Mouse (Mus musculus) intestine, embryonic 15.5 days (tissue): ENCODE results near the gene Sptssa. TPM values are rescaled to one million over a fixed set of nuclear protein-coding genes. Genes with fewer than 3 reads are reported as not detected.

ENCODE experiments used
- ATAC-seq: fragments of 200-750 bp; cut with Nextera tagmentation; 2 replicates; pipeline ENCODE4 v1.8.0; 2017; ENCODE audit warnings: moderate TSS enrichment, moderate library complexity
- H3K27ac ChIP-seq: fragments of 300-500 bp; sonication (generic); 2 replicates; pipeline ENCODE4 v1.5.1; 2015; ENCODE audit warnings: mild to moderate bottlenecking, inconsistent platforms
- H3K27me3 ChIP-seq: fragments of 300-500 bp; sonication (generic); replicated peaks from 2 replicates; pipeline ENCODE4 v1.6.1; 2015; ENCODE audit warnings: inconsistent platforms
- H3K36me3 ChIP-seq: fragments of 300-500 bp; sonication (generic); 2 replicates; pipeline ENCODE4 v1.6.1; 2015; ENCODE audit warnings: inconsistent platforms
- H3K4me1 ChIP-seq: fragments of 300-500 bp; sonication (generic); replicated peaks from 2 replicates; pipeline ENCODE4 v1.6.1; 2015; ENCODE audit warnings: inconsistent platforms
- H3K4me2 ChIP-seq: fragments of 300-500 bp; sonication (generic); replicated peaks from 2 replicates; pipeline ENCODE4 v1.6.1; 2015; ENCODE audit warnings: mild to moderate bottlenecking, inconsistent platforms
- H3K4me3 ChIP-seq: fragments of 300-500 bp; sonication (generic); replicated peaks from 2 replicates; pipeline ENCODE4 v1.5.1; 2015; ENCODE audit warnings: inconsistent platforms
- H3K9ac ChIP-seq: fragments of 300-500 bp; sonication (generic); 2 replicates; pipeline ENCODE4 v1.6.1; 2015; ENCODE audit warnings: inconsistent platforms
- H3K9me3 ChIP-seq: fragments of 300-500 bp; sonication (generic); 2 replicates; pipeline ENCODE4 v1.6.1; 2016; ENCODE audit warnings: inconsistent platforms
- WGBS: fragments of 180-500 bp; shearing (Covaris S2); methylation state at CpG from one replicate; pipeline ENCODE4 v1.1.7; 2015; 5-methylcytosine and 5-hydroxymethylcytosine counted together
- microRNA counts: library from miRNA; unstranded; fragments of <30 nt; microRNA quantifications from one replicate; lab custom pipeline; 2016
- polyA plus RNA-seq: library from polyadenylated mRNA; unstranded; fragments of >200 nt; fragmentation: Nextera tagmentation; extraction: Ambion mirVana; gene quantifications from 2 replicates; pipeline ENCODE4 v1.2.1, GENCODE M21; 2015

Sptssa gene
- polyA plus RNA-seq, 1 experiment from 2014 or later, result 233 TPM

DNA sequence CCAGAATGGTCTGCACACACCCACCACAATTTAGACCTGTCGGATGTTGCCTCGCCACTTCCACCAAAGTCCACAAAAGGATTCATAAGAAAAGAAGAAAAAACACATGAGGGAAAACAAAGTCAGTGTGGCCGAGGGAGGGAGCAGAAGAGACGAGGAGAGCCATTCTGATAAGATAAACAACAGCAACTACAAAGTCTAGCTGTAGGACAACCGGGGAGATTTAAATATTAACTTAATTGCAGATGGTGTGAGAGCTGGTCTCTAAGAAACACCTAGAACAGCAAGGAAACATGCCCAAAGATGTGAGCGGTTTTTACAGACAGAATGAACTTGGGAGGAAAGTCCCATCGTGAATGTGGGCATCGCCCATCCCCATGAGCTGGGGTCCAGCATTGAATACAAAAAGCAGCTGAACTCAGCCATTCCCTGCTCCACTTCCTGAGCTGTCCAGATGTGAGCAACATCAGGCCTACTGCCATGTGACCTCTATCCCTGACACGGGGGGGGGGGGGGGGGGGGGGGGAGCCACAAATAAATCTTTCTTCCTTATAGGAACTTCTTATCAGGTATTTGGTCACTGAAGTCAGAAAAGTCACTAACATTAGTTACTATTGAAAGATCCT is 52.7 kb downstream of the Sptssa start:
- H3K36me3 ChIP-seq, result no peaks in the 10 kb centered on the region
- 55% methylated on average over 9 of the region's 9 CpGs for WGBS
- H3K4me2 ChIP-seq, result no peak overlapping the region
- no peak overlapping the region for H3K4me3 ChIP-seq
- H3K9me3 ChIP-seq, result no peaks in the 10 kb centered on the region
- H3K27me3 ChIP-seq, result no peaks in the 10 kb centered on the region
- no peak overlapping the region for H3K9ac ChIP-seq
- peak; percentile 66 for ATAC-seq
- H3K4me1 ChIP-seq, result no peaks in the 10 kb centered on the region
- H3K27ac ChIP-seq, result no peak overlapping the region

- no peak for ATAC-seq
- WGBS, result 89% methylated on average over 4 of the region's 4 CpGs
- Histone ChIP-seq H3K9me3 (no peaks in the 10 kb centered on the region), H3K4me1 (no peaks in the 10 kb centered on the region), H3K9ac (no peak overlapping the region), H3K27me3 (no peaks in the 10 kb centered on the region), H3K36me3 (no peaks in the 10 kb centered on the region), H3K4me2 (no peak overlapping the region), H3K27ac (no peak overlapping the region), H3K4me3 (no peak overlapping the region)
These were observed 55.9 kb downstream of the Sptssa start for GRCm38 (mm10) chr12:54600482-54600881.

- 92% methylated on average over 3 of the region's 3 CpGs for WGBS
These were observed 58.0 kb downstream of the Sptssa start for GRCm38 (mm10) chr12:54598358-54598757.

GRCm38 (mm10) chr12:54596715-54597114 is 59.7 kb downstream of the Sptssa start:
- no peak overlapping the region for H3K4me3 ChIP-seq
- no peaks in the 10 kb centered on the region for H3K27me3 ChIP-seq
- no peak overlapping the region for H3K9ac ChIP-seq
- no peak overlapping the region for H3K4me2 ChIP-seq
- WGBS, result 77% methylated on average over 4 of the region's 4 CpGs
- H3K4me1 ChIP-seq, result no peaks in the 10 kb centered on the region
- ATAC-seq, result no peak
- no peak overlapping the region for H3K27ac ChIP-seq
- no peaks in the 10 kb centered on the region for H3K36me3 ChIP-seq
- no peaks in the 10 kb centered on the region for H3K9me3 ChIP-seq

More at GRCm38 (mm10) chr12:54598358-54598757, 58.0 kb downstream of the Sptssa start:
- Histone ChIP-seq H3K4me3 (no peak overlapping the region), H3K9me3 (no peaks in the 10 kb centered on the region), H3K4me2 (no peak overlapping the region), H3K4me1 (no peaks in the 10 kb centered on the region), H3K27ac (no peak overlapping the region), H3K27me3 (no peaks in the 10 kb centered on the region), H3K36me3 (no peaks in the 10 kb centered on the region), H3K9ac (no peak overlapping the region)
- ATAC-seq, result no peak

MicroRNAs within 50 kb of the gene (microRNA counts, 519-probe panel; counts per million panel counts)
- 97.1 counts per million, percentile 29 among the panel's probes with 10 or more counts for microRNA mmu-miR-1892 (lab: Ali Mortazavi, UCI)

Other genes starting within 250 kb of the Sptssa start
- gene Eapp, start 39.3 kb upstream of the Sptssa start, polyA plus RNA-seq, result 54.6 and 58.1 TPM in 2 replicates
- 153 and 201 TPM in 2 replicates for gene Snx6, start 139.1 kb upstream of the Sptssa start, polyA plus RNA-seq
- gene Cfl2, start 206.3 kb upstream of the Sptssa start, polyA plus RNA-seq, result 157 and 174 TPM in 2 replicates